Mouse (Mus musculus) myocyte (in vitro differentiated cells): ENCODE measurements around the gene Abca13.
"Not testable (repeated sequence)": the region's sequence is repeated elsewhere in the genome, so short reads cannot be mapped to it uniquely, and the experiment has no call there.

Experiments used
- E2F4 ChIP-seq: IDR thresholded peaks from one replicate; pipeline ENCODE4 v1.6.1; 2011; ENCODE audit warnings: mild to moderate bottlenecking, control low read depth, moderate library complexity; ENCODE audit not compliant: insufficient read depth
- MAX ChIP-seq: IDR thresholded peaks from one replicate; pipeline ENCODE4 v1.6.1; 2011; ENCODE audit warnings: low read depth, mild to moderate bottlenecking, control low read depth
- MYOD1 ChIP-seq, 3 experiments: IDR thresholded peaks; one replicate each; pipeline ENCODE4 v1.6.1; 2011; ENCODE audit warnings: control low read depth in 2 of 3, low read depth in 2 of 3, mild to moderate bottlenecking in 2 of 3, moderate library complexity in 1 of 3; ENCODE audit not compliant: insufficient read length in 2 of 3, control insufficient read depth in 1 of 3
- MYOG ChIP-seq, 3 experiments: IDR thresholded peaks; one replicate each; pipeline ENCODE4 v1.6.1; 2011; ENCODE audit warnings: control low read depth in 2 of 3, low read depth in 2 of 3, mild to moderate bottlenecking in 2 of 3; ENCODE audit not compliant: insufficient read length in 2 of 3, control insufficient read depth in 1 of 3, insufficient read depth in 1 of 3
- POLR2A ChIP-seq: IDR thresholded peaks from one replicate; pipeline ENCODE4 v1.6.1; 2011; ENCODE audit warnings: low read depth, mild to moderate bottlenecking, control low read depth, moderate library complexity; ENCODE audit not compliant: insufficient read length
- POLR2AphosphoS2 ChIP-seq: IDR thresholded peaks from one replicate; pipeline ENCODE4 v1.6.1; 2011; ENCODE audit warnings: low read depth, control low read depth; ENCODE audit not compliant: insufficient read length
- REST ChIP-seq: IDR thresholded peaks from one replicate; pipeline ENCODE4 v1.6.1; 2011; ENCODE audit warnings: mild to moderate bottlenecking, control low read depth, moderate library complexity; ENCODE audit not compliant: insufficient read depth, insufficient read length
- SRF ChIP-seq: IDR thresholded peaks from one replicate; pipeline ENCODE4 v1.6.1; 2011; ENCODE audit warnings: low read depth; ENCODE audit not compliant: control insufficient read depth, insufficient read length
- TCF12 ChIP-seq: IDR thresholded peaks from one replicate; pipeline ENCODE4 v1.6.1; 2011; ENCODE audit warnings: mild to moderate bottlenecking, control low read depth; ENCODE audit not compliant: poor library complexity, insufficient read depth, severe bottlenecking
- TCF3 ChIP-seq: IDR thresholded peaks from one replicate; pipeline ENCODE4 v1.6.1; 2011; ENCODE audit warnings: low read depth, control low read depth; ENCODE audit not compliant: insufficient read length
- USF1 ChIP-seq: IDR thresholded peaks from one replicate; pipeline ENCODE4 v1.6.1; 2011; ENCODE audit warnings: low read depth, mild to moderate bottlenecking, control low read depth, moderate library complexity

DNA sequence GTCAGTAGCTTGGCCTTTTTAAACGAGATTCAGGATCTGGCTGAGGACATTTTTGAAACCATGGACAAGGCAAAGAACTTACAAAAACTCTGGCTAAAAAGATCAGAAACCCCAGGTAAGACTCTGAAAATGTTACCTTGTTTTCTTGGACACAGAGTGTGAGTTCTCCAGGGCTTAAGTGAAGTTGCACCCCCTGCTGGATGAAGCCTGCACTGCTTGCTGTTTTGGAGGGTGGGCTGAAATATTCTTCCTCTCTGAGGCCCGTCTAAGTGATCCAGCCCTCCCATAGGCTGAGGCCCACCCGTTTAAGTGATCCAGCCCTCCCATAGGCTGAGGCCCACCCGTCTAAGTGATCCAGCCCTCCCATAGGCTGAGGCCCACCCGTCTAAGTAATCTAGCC lies 57.9 kb downstream of the Abca13 start:
- TF ChIP-seq MYOD1 (IDR thresholded peaks at IDR 0.05; ENCODE audit: control insufficient read depth in 1 of 3, insufficient read length in 2 of 3, low read depth in 2 of 3); POLR2A; USF1; E2F4; TCF3; POLR2AphosphoS2; TCF12; MYOG (IDR thresholded peaks at IDR 0.05; ENCODE audit: control insufficient read depth in 1 of 3, insufficient read depth in 1 of 3, insufficient read length in 2 of 3, low read depth in 2 of 3); MAX; SRF; REST: not testable (repeated sequence)
